In genomic region chr13:113013174-113013953, GRCm38 (mm10) we compare ENCODE assay signal across 11 mouse cellular contexts. TPM values are rescaled to one million over a fixed set of nuclear protein-coding genes. Genes with fewer than 3 reads are reported as not detected.
DNase-seq lines count a peak whose midpoint lies in the region; ATAC-seq and TF ChIP-seq lines count a peak whose summit lies in the region.
"Not testable (repeated sequence)": the region's sequence is repeated elsewhere in the genome, so short reads cannot be mapped to it uniquely, and the experiment has no call there.
"Had no signal": no experiment of that assay in that cellular context is flagged by ENCODE, and none has a peak within 500 bp of the region (broad histone marks: within the 10 kb centered on the region; RNA-seq: fewer than 3 reads in every experiment).

No protein-coding gene starts in this region.

- DNase-seq in liver, adult 2 months (ENCODE audit: extremely low read depth, low read depth, low spot score): peak; percentile 27
- peak; percentile 54 for DNase-seq in lung, postnatal 0 days (ENCODE audit: low spot score)

- H3K4me2 ChIP-seq in heart, embryonic 12.5 days: peak overlapping the region; percentile 67
- H3K4me2 ChIP-seq in intestine, embryonic 16.5 days (ENCODE audit: low read depth, low read length): peak overlapping the region; percentile 40
- peak overlapping the region; percentile 51 for H3K4me2 ChIP-seq in lung, postnatal 0 days (replicated peaks; ENCODE audit: low read depth, low read length)

- not testable (repeated sequence) for TF ChIP-seq POLR2A in liver, adult 2 months (IDR thresholded peaks at IDR 0.05; ENCODE audit: extremely low read depth, insufficient read depth, low read length)

- H3K4me1 ChIP-seq in erythroblast, embryonic 14.5 days (ENCODE audit: control insufficient read depth); heart, embryonic 12.5 days (replicated peaks); intestine, embryonic 16.5 days (ENCODE audit: control insufficient read depth, insufficient read depth, low read length); liver, adult 2 months (ENCODE audit: control insufficient read depth, insufficient read depth, low read length); lung, postnatal 0 days (ENCODE audit: insufficient read depth, low read depth, low read length): not testable (repeated sequence)

- TF ChIP-seq CTCF in liver, adult 2 months (IDR thresholded peaks at IDR 0.05; ENCODE audit: low read depth, low read length); lung, postnatal 0 days (IDR thresholded peaks at IDR 0.05): not testable (repeated sequence)

- peak; percentile 94 for ATAC-seq in activated CD4-positive, CD25-positive, alpha-beta regulatory T cell, adult 4 months
- not testable (repeated sequence) for ATAC-seq in heart, embryonic 12.5 days (ENCODE audit: insufficient number of reproducible peaks, low FRiP score); intestine, embryonic 16.5 days
- peak; percentile 44; the same call in 1 of the 2 replicates for ATAC-seq in lung, postnatal 0 days
- peak; percentile 71 for ATAC-seq in neutrophil, adult 5-6 weeks (ENCODE audit: extremely low read depth, insufficient number of reproducible peaks, low FRiP score, poor library complexity, severe bottlenecking)

- H3K36me3 ChIP-seq in erythroblast, embryonic 14.5 days (ENCODE audit: control insufficient read depth); heart, embryonic 12.5 days; intestine, embryonic 16.5 days (ENCODE audit: control insufficient read depth, insufficient read depth, low read length); liver, adult 2 months (ENCODE audit: control insufficient read depth, insufficient read depth, low read length); lung, postnatal 0 days (ENCODE audit: insufficient read depth, low read length): not testable (repeated sequence)

- not testable (repeated sequence) for H3K9ac ChIP-seq in heart, embryonic 12.5 days; intestine, embryonic 16.5 days (ENCODE audit: low read depth, low read length); liver, adult 2 months (ENCODE audit: low read depth, low read length); lung, postnatal 0 days (replicated peaks; ENCODE audit: low read depth)

- not testable (repeated sequence) for TF ChIP-seq EP300 in lung, postnatal 0 days (IDR thresholded peaks at IDR 0.05)

- H3K27ac ChIP-seq in heart, embryonic 12.5 days (ENCODE audit: poor library complexity, severe bottlenecking); intestine, embryonic 16.5 days (ENCODE audit: low read length); liver, adult 2 months (replicated peaks; ENCODE audit: insufficient read depth, low read depth, low read length); lung, postnatal 0 days (ENCODE audit: low read length): not testable (repeated sequence)

- 29% methylated on average over 19 of the region's 20 CpGs for WGBS in heart, embryonic 12.5 days
- 42% methylated on average over 19 of the region's 20 CpGs for WGBS in intestine, embryonic 16.5 days
- 40% methylated on average over 20 of the region's 20 CpGs for WGBS in liver, adult 2 months
- 23% methylated on average over 16 of the region's 20 CpGs for WGBS in lung, postnatal 0 days

- H3K4me3 ChIP-seq in erythroblast, embryonic 14.5 days (replicated peaks): peak overlapping the region; percentile 52
- peak overlapping the region; percentile 43 for H3K4me3 ChIP-seq in heart, embryonic 12.5 days
- peak overlapping the region; percentile 33 for H3K4me3 ChIP-seq in intestine, embryonic 16.5 days (ENCODE audit: low read length)
- peak overlapping the region; percentile 55 for H3K4me3 ChIP-seq in liver, adult 2 months (ENCODE audit: insufficient read depth, low read depth, low read length)
- H3K4me3 ChIP-seq in lung, postnatal 0 days (ENCODE audit: low read depth, low read length): peak overlapping the region; percentile 41

- H3K27me3 ChIP-seq in erythroblast, embryonic 14.5 days (ENCODE audit: control insufficient read depth); heart, embryonic 12.5 days (replicated peaks); intestine, embryonic 16.5 days (replicated peaks; ENCODE audit: control insufficient read depth, insufficient read depth, low read length); liver, adult 2 months (ENCODE audit: control insufficient read depth, insufficient read depth, low read length); lung, postnatal 0 days (replicated peaks; ENCODE audit: insufficient read depth, low read length): not testable (repeated sequence)

- not testable (repeated sequence) for H3K79me2 ChIP-seq in liver, adult 2 months (ENCODE audit: control insufficient read depth, insufficient read depth, low read length)

- H3K9me3 ChIP-seq in erythroblast, embryonic 14.5 days (ENCODE audit: control insufficient read depth, low read length); heart, embryonic 12.5 days (replicated peaks); intestine, embryonic 16.5 days (ENCODE audit: control insufficient read depth, low read length); lung, postnatal 0 days (ENCODE audit: low read length): not testable (repeated sequence)

RNA-seq across cellular contexts. Expression of gene Mcidas, which starts 19.7 kb away (rescaled TPM):
- polyA plus RNA-seq in activated CD4-positive, CD25-positive, alpha-beta regulatory T cell, adult 4 months (2017; shearing (Covaris generic)): under 1 TPM in 1 of 2 experiments, not detected in 1; 0.13 TPM
- polyA plus RNA-seq in erythroblast, embryonic 14.5 days (2012): not detected in 2 replicates
- polyA plus RNA-seq in heart, embryonic 12.5 days (2016; fragmentation: Nextera tagmentation; extraction: Ambion mirVana): not detected in 2 replicates
- polyA plus RNA-seq in intestine, embryonic 16.5 days (2015; fragmentation: Nextera tagmentation; extraction: Ambion mirVana): 0.05 TPM in 1 of 2 replicates, not detected in the other
- total RNA-seq in liver, adult 2 months (2014; rRNA removed): not detected in 2 replicates
- polyA plus RNA-seq in liver, adult 2 months (2012; rRNA removed): not detected in 2 replicates
- polyA plus RNA-seq in lung, postnatal 0 days (2015; fragmentation: Nextera tagmentation; extraction: Ambion mirVana): 1.1 and 1.5 TPM in 2 replicates
- not detected in 2 replicates for total RNA-seq in neutrophil, adult 5-6 weeks (2017)

RNA-seq across cellular contexts. Expression of gene Cdc20b, which starts 21.5 kb away (rescaled TPM):
- under 1 TPM in 1 of 2 experiments, not detected in 1; 0.25 TPM for polyA plus RNA-seq in activated CD4-positive, CD25-positive, alpha-beta regulatory T cell, adult 4 months (2017; shearing (Covaris generic))
- not detected in 2 replicates for polyA plus RNA-seq in erythroblast, embryonic 14.5 days (2012)
- not detected in 2 replicates for polyA plus RNA-seq in heart, embryonic 12.5 days (2016; fragmentation: Nextera tagmentation; extraction: Ambion mirVana)
- polyA plus RNA-seq in intestine, embryonic 16.5 days (2015; fragmentation: Nextera tagmentation; extraction: Ambion mirVana): not detected in 2 replicates
- total RNA-seq in liver, adult 2 months (2014; rRNA removed): not detected in 2 replicates
- not detected in 2 replicates for polyA plus RNA-seq in liver, adult 2 months (2012; rRNA removed)
- polyA plus RNA-seq in lung, postnatal 0 days (2015; fragmentation: Nextera tagmentation; extraction: Ambion mirVana): 0.47 and 0.73 TPM in 2 replicates
- 0.49 TPM in 1 of 2 replicates, not detected in the other for total RNA-seq in neutrophil, adult 5-6 weeks (2017)
- total RNA-seq: adrenal gland, adult 8-10 months; left cerebral cortex, postnatal 10 days had no signal
- polyA plus RNA-seq: gonadal fat pad, adult 2 months; neural tube, embryonic 12.5 days had no signal

RNA-seq across cellular contexts. Expression of gene Ccno, which starts 25.8 kb away (rescaled TPM):
- not detected for polyA plus RNA-seq in activated CD4-positive, CD25-positive, alpha-beta regulatory T cell, adult 4 months (2017; shearing (Covaris generic))
- polyA plus RNA-seq in erythroblast, embryonic 14.5 days (2012): not detected in 2 replicates
- 0.14 TPM in 1 of 2 replicates, not detected in the other for polyA plus RNA-seq in heart, embryonic 12.5 days (2016; fragmentation: Nextera tagmentation; extraction: Ambion mirVana)
- 0.13 and 0.32 TPM in 2 replicates for polyA plus RNA-seq in intestine, embryonic 16.5 days (2015; fragmentation: Nextera tagmentation; extraction: Ambion mirVana)
- total RNA-seq in liver, adult 2 months (2014; rRNA removed): 0.20 and 0.65 TPM in 2 replicates
- 0.70 and 1.7 TPM in 2 replicates for polyA plus RNA-seq in liver, adult 2 months (2012; rRNA removed)
- polyA plus RNA-seq in lung, postnatal 0 days (2015; fragmentation: Nextera tagmentation; extraction: Ambion mirVana): 6.0 and 6.2 TPM in 2 replicates
- 8.0 and 11.3 TPM in 2 replicates for total RNA-seq in neutrophil, adult 5-6 weeks (2017)

RNA-seq across cellular contexts. Expression of gene Gpx8, which starts 32.8 kb away (rescaled TPM):
- polyA plus RNA-seq in activated CD4-positive, CD25-positive, alpha-beta regulatory T cell, adult 4 months (2017; shearing (Covaris generic)): not detected
- polyA plus RNA-seq in erythroblast, embryonic 14.5 days (2012): not detected in 2 replicates
- polyA plus RNA-seq in heart, embryonic 12.5 days (2016; fragmentation: Nextera tagmentation; extraction: Ambion mirVana): 142 and 148 TPM in 2 replicates
- 80.4 and 91.0 TPM in 2 replicates for polyA plus RNA-seq in intestine, embryonic 16.5 days (2015; fragmentation: Nextera tagmentation; extraction: Ambion mirVana)
- total RNA-seq in liver, adult 2 months (2014; rRNA removed): 2.7 and 2.8 TPM in 2 replicates
- 0.20 and 0.22 TPM in 2 replicates for polyA plus RNA-seq in liver, adult 2 months (2012; rRNA removed)
- polyA plus RNA-seq in lung, postnatal 0 days (2015; fragmentation: Nextera tagmentation; extraction: Ambion mirVana): 132 and 135 TPM in 2 replicates
- total RNA-seq in neutrophil, adult 5-6 weeks (2017): not detected in 2 replicates
